Mouse (Mus musculus) ES-E14 (cell line): Measurements from ENCODE around the gene Oxtr.

Source experiments
- CHD2 ChIP-seq: IDR thresholded peaks from 2 replicates; pipeline ENCODE4 v1.6.1; 2014; ENCODE audit warnings: mild to moderate bottlenecking, low read depth, low read length, inconsistent platforms
- HCFC1 ChIP-seq: IDR thresholded peaks from 2 replicates; pipeline ENCODE4 v1.6.1; 2012; ENCODE audit warnings: low read length, inconsistent platforms, borderline replicate concordance; ENCODE audit not compliant: insufficient read depth
- MAFK ChIP-seq: IDR thresholded peaks from 2 replicates; pipeline ENCODE4 v1.6.1; 2014; ENCODE audit warnings: mild to moderate bottlenecking, low read depth, low read length, inconsistent platforms; ENCODE audit not compliant: insufficient read depth
- ZNF384 ChIP-seq: IDR thresholded peaks from 2 replicates; pipeline ENCODE4 v1.6.1; 2012; ENCODE audit warnings: low read depth, low read length, inconsistent platforms

GRCm38 (mm10) chr6:112507617-112508016 is 17.9 kb upstream of the Oxtr start:
- TF ChIP-seq CHD2 (no peak), MAFK (no peak), HCFC1 (no peak), ZNF384 (no peak)
